Comparison of ENCODE assay signal across 8 mouse cellular contexts in genomic region chr11:12032831-12033230, GRCm38 (mm10). TPM values are rescaled to one million over a fixed set of nuclear protein-coding genes. Genes with fewer than 3 reads are reported as not detected.
DNase-seq lines count a peak whose midpoint lies in the region; ATAC-seq lines count a peak whose summit lies in the region.

No protein-coding gene starts in this region.

- DNase-seq in embryo, embryonic 11 days: peak; percentile 20
- DNase-seq in embryo, embryonic 10.5 days (ENCODE audit: low spot score): no peak
- DNase-seq in neural tube, embryonic 11.5 days (ENCODE audit: low spot score): no peak
- DNase-seq in neural tube, embryonic 10.5 days (ENCODE audit: extremely low spot score, low spot score): no peak
- DNase-seq in layer of hippocampus, postnatal 36 days: no peak
- DNase-seq in spleen, postnatal 36 days (ENCODE audit: low spot score in 2 of 2): no peak
- DNase-seq in ovary, postnatal 10 days (ENCODE audit: low spot score): no peak

- H3K27me3 ChIP-seq in neural tube, embryonic 11.5 days (ENCODE audit: control insufficient read depth, insufficient read depth, low read length): peaks cover 92% of the 10 kb centered on the region
- peaks cover 93% of the 10 kb centered on the region for H3K27me3 ChIP-seq in limb, embryonic 13.5 days

- no peak overlapping the region for H3K4me3 ChIP-seq in neural tube, embryonic 11.5 days (ENCODE audit: low read depth, low read length)
- peak overlapping the region; percentile 69 for H3K4me3 ChIP-seq in limb, embryonic 13.5 days

- ATAC-seq in neural tube, embryonic 11.5 days (ENCODE audit: insufficient read depth, low FRiP score, low TSS enrichment): no peak
- no peak for ATAC-seq in limb, embryonic 13.5 days (ENCODE audit: low FRiP score, low read depth)

- no peaks in the 10 kb centered on the region for H3K4me1 ChIP-seq in neural tube, embryonic 11.5 days (ENCODE audit: control insufficient read depth, insufficient read depth, low read length)
- peaks cover 8% of the 10 kb centered on the region for H3K4me1 ChIP-seq in limb, embryonic 13.5 days

- H3K9me3 ChIP-seq in neural tube, embryonic 11.5 days (ENCODE audit: control insufficient read depth, low read length): 0 out of 2 replicates have a peak, but pooled peaks cover 4% of the 10 kb centered on the region
- peaks cover 15% of the 10 kb centered on the region for H3K9me3 ChIP-seq in limb, embryonic 13.5 days

- H3K9ac ChIP-seq in neural tube, embryonic 11.5 days (ENCODE audit: low read length): no peak overlapping the region
- peak overlapping the region; percentile 48 for H3K9ac ChIP-seq in limb, embryonic 13.5 days

- H3K27ac ChIP-seq in neural tube, embryonic 11.5 days (ENCODE audit: low read depth, low read length): no peak overlapping the region
- no peak overlapping the region for H3K27ac ChIP-seq in limb, embryonic 13.5 days

- peak overlapping the region; percentile 33 for H3K4me2 ChIP-seq in neural tube, embryonic 11.5 days (ENCODE audit: low read depth)
- peak overlapping the region; percentile 65 for H3K4me2 ChIP-seq in limb, embryonic 13.5 days (replicated peaks)

- WGBS in neural tube, embryonic 11.5 days: 32% methylated on average over 5 of the region's 5 CpGs
- WGBS in limb, embryonic 13.5 days: 21% methylated on average over 5 of the region's 5 CpGs

- H3K36me3 ChIP-seq in neural tube, embryonic 11.5 days (ENCODE audit: control insufficient read depth, insufficient read depth, low read length): peaks cover 3% of the 10 kb centered on the region
- peaks cover 39% of the 10 kb centered on the region for H3K36me3 ChIP-seq in limb, embryonic 13.5 days

RNA-seq across cellular contexts. Expression of gene Grb10, which starts 5.7 kb away (rescaled TPM):
- 181 and 191 TPM in 2 replicates for polyA plus RNA-seq in neural tube, embryonic 11.5 days (2014; fragmentation: Nextera tagmentation; extraction: Ambion mirVana)
- polyA plus RNA-seq in limb, embryonic 13.5 days (2015; fragmentation: Nextera tagmentation; extraction: Ambion mirVana): 539 and 614 TPM in 2 replicates
- 10 to 100 TPM; 21.9 to 22.6 TPM for total RNA-seq in layer of hippocampus, postnatal 36 days (2021)
